Mouse (Mus musculus) kidney, adult 2 months (tissue): ENCODE data around the gene Fam133b.

Experiments used
- CTCF ChIP-seq: fragments of 200-500 bp; conservative IDR thresholded peaks from 2 replicates; pipeline ENCODE4 v1.5.1; 2011; ENCODE audit warnings: low read depth, mild to moderate bottlenecking, control low read depth, low read length, moderate library complexity, mixed read lengths; ENCODE audit not compliant: insufficient read depth, insufficient read length
- POLR2A ChIP-seq: fragments of 200-500 bp; IDR thresholded peaks from one replicate; pipeline ENCODE4 v1.6.1; 2011; ENCODE audit warnings: low read depth, low read length, control low read depth

DNA sequence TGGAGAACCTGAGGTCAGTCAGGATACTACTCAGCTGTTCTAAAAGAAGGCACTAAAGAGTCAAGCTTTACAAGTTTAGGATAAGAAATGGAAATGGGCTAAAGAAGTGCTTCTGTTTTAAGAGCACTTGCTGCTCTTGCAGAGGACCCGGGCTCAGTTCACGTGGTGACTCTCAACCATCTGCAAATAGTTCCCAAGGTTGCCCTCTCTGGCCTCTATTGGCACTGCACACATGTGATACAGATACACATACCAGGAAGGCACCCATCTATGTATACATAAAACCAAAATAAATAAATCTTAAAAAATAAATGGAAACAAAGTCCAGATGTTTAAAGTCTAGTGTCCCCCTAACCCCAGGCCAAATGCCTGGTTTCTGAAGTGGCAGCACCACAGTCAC lies 31.2 kb downstream of the Fam133b start:
- TF ChIP-seq POLR2A, result no peak
- TF ChIP-seq CTCF, result no peak
